Mouse (Mus musculus) MEL (cell line): ENCODE results near the gene Dcdc2c. TPM values are rescaled to one million over a fixed set of nuclear protein-coding genes. Genes with fewer than 3 reads are reported as not detected.

Experiments used
- DNase-seq: peaks from one replicate; pipeline ENCODE4 v3.0.0; 2011; ENCODE audit warnings: low read depth, low spot score
- H3K27ac ChIP-seq: 2 replicates; pipeline ENCODE4 v1.5.1; 2012; ENCODE audit warnings: low read depth, mild to moderate bottlenecking, control low read depth, low read length, moderate library complexity; ENCODE audit not compliant: control insufficient read depth
- H3K27me3 ChIP-seq, 2 experiments: fragments of 150-350 bp in 1 of 2; sonication (generic) in 1 of 2; 2 replicates each; pipeline ENCODE4 v1.6.1; 2012; ENCODE audit warnings: low read length in 2 of 2, mild to moderate bottlenecking in 2 of 2, improper control_type of control experiment in 1 of 2, moderate library complexity in 1 of 2; ENCODE audit not compliant: insufficient read depth in 2 of 2, control insufficient read depth in 1 of 2
- H3K36me3 ChIP-seq, 2 experiments: 2 replicates each; pipeline ENCODE4 v1.6.1; 2012 to 2014; ENCODE audit warnings: low read length in 2 of 2, improper control_type of control experiment in 1 of 2, inconsistent platforms in 1 of 2, mild to moderate bottlenecking in 1 of 2; ENCODE audit not compliant: insufficient read depth in 2 of 2, control insufficient read depth in 1 of 2
- H3K4me1 ChIP-seq, 2 experiments: fragments of 150-350 bp in 1 of 2; sonication (generic) in 1 of 2; 2 replicates each; pipeline ENCODE4 v1.6.1; 2012; ENCODE audit warnings: low read length in 2 of 2, improper control_type of control experiment in 1 of 2, mild to moderate bottlenecking in 1 of 2; ENCODE audit not compliant: insufficient read depth in 2 of 2, control insufficient read depth in 1 of 2
- H3K4me3 ChIP-seq, 2 experiments: fragments of 150-350 bp in 1 of 2; sonication (generic) in 1 of 2; 2 replicates each; pipeline ENCODE4 v1.5.1; 2012; ENCODE audit warnings: low read depth in 2 of 2, low read length in 2 of 2, mild to moderate bottlenecking in 2 of 2, moderate library complexity in 2 of 2, control low read depth in 1 of 2, improper control_type of control experiment in 1 of 2; ENCODE audit not compliant: control insufficient read depth in 1 of 2, insufficient read depth in 1 of 2
- H3K79me2 ChIP-seq: 2 replicates; pipeline ENCODE4 v1.6.1; 2012; ENCODE audit warnings: mild to moderate bottlenecking, low read length, moderate library complexity; ENCODE audit not compliant: control insufficient read depth, poor library complexity, insufficient read depth
- H3K9ac ChIP-seq: 2 replicates; pipeline ENCODE4 v1.6.1; 2012; ENCODE audit warnings: low read depth, mild to moderate bottlenecking, control low read depth, low read length, moderate library complexity; ENCODE audit not compliant: control insufficient read depth, poor library complexity, severe bottlenecking
- H3K9me3 ChIP-seq: fragments of 150-350 bp; sonication (generic); replicated peaks from 2 replicates; pipeline ENCODE4 v1.6.1; 2012; ENCODE audit warnings: mild to moderate bottlenecking, low read length, improper control_type of control experiment, moderate library complexity; ENCODE audit not compliant: insufficient read depth
- BHLHE40 ChIP-seq: IDR thresholded peaks from 2 replicates; pipeline ENCODE4 v1.6.1; 2012; ENCODE audit warnings: low read depth, mild to moderate bottlenecking, inconsistent platforms, low read length, improper control_type of control experiment, borderline replicate concordance
- CHD1 ChIP-seq: IDR thresholded peaks from 2 replicates; pipeline ENCODE4 v1.6.1; 2012; ENCODE audit warnings: low read depth, mild to moderate bottlenecking, inconsistent platforms, low read length, improper control_type of control experiment
- CHD2 ChIP-seq: IDR thresholded peaks from 2 replicates; pipeline ENCODE4 v1.6.1; 2011; ENCODE audit warnings: low read length, improper control_type of control experiment
- ELF1 ChIP-seq: IDR thresholded peaks from 2 replicates; pipeline ENCODE4 v1.6.1; 2014; ENCODE audit warnings: low read depth, mild to moderate bottlenecking, inconsistent platforms, low read length, improper control_type of control experiment, moderate library complexity
- EP300 ChIP-seq, 2 experiments: IDR thresholded peaks; 2 replicates each; pipeline ENCODE4 v1.6.1; 2011; ENCODE audit warnings: improper control_type of control experiment in 2 of 2, low read length in 2 of 2, low read depth in 1 of 2, mild to moderate bottlenecking in 1 of 2
- MAFK ChIP-seq: IDR thresholded peaks from 2 replicates; pipeline ENCODE4 v1.6.1; 2011; ENCODE audit warnings: low read depth, mild to moderate bottlenecking, low read length, improper control_type of control experiment, borderline replicate concordance
- MAZ ChIP-seq: IDR thresholded peaks from 2 replicates; pipeline ENCODE4 v1.6.1; 2012; ENCODE audit warnings: low read depth, mild to moderate bottlenecking, inconsistent platforms, low read length, improper control_type of control experiment
- MEF2A ChIP-seq: IDR thresholded peaks from 2 replicates; pipeline ENCODE4 v1.6.1; 2014; ENCODE audit warnings: low read depth, mild to moderate bottlenecking, inconsistent platforms, low read length, improper control_type of control experiment; ENCODE audit not compliant: poor library complexity, insufficient replicate concordance, severe bottlenecking; ENCODE audit errors: extremely low read depth
- MXI1 ChIP-seq: IDR thresholded peaks from 2 replicates; pipeline ENCODE4 v1.6.1; 2011; ENCODE audit warnings: mild to moderate bottlenecking, low read depth, low read length, improper control_type of control experiment
- MYC ChIP-seq: IDR thresholded peaks from 2 replicates; pipeline ENCODE4 v1.6.1; 2011; ENCODE audit warnings: low read depth, mild to moderate bottlenecking, low read length, improper control_type of control experiment, moderate library complexity
- NELFE ChIP-seq: IDR thresholded peaks from 2 replicates; pipeline ENCODE4 v1.6.1; 2011; ENCODE audit warnings: low read depth, low read length, improper control_type of control experiment
- POLR2A ChIP-seq, 2 experiments: IDR thresholded peaks; 2 replicates each; pipeline ENCODE4 v1.6.1; 2011 to 2012; ENCODE audit warnings: low read length in 2 of 2, mild to moderate bottlenecking in 2 of 2, control low read depth in 1 of 2, improper control_type of control experiment in 1 of 2, low read depth in 1 of 2, moderate library complexity in 1 of 2; ENCODE audit not compliant: control insufficient read depth in 1 of 2, insufficient read depth in 1 of 2, poor library complexity in 1 of 2
- POLR2AphosphoS2 ChIP-seq: IDR thresholded peaks from 2 replicates; pipeline ENCODE4 v1.6.1; 2011; ENCODE audit warnings: low read length, improper control_type of control experiment
- POLR2AphosphoS5 ChIP-seq: IDR thresholded peaks from 2 replicates; pipeline ENCODE4 v1.6.1; 2012; ENCODE audit warnings: low read depth, borderline replicate concordance, mild to moderate bottlenecking, inconsistent platforms, low read length, moderate library complexity, mixed read lengths
- RCOR1 ChIP-seq: IDR thresholded peaks from 2 replicates; pipeline ENCODE4 v1.6.1; 2012; ENCODE audit warnings: low read depth, mild to moderate bottlenecking, inconsistent platforms, low read length, improper control_type of control experiment
- TAL1 ChIP-seq: IDR thresholded peaks from 2 replicates; pipeline ENCODE4 v1.6.1; 2012; ENCODE audit warnings: mild to moderate bottlenecking, inconsistent platforms, low read length, moderate library complexity, mixed read lengths
- TBP ChIP-seq: IDR thresholded peaks from 2 replicates; pipeline ENCODE4 v1.8.0; 2011; ENCODE audit warnings: low read depth, low read length, improper control_type of control experiment
- TCF12 ChIP-seq: IDR thresholded peaks from 2 replicates; pipeline ENCODE4 v1.6.1; 2014; ENCODE audit warnings: low read depth, mild to moderate bottlenecking, inconsistent platforms, low read length, improper control_type of control experiment, moderate library complexity
- UBTF ChIP-seq: IDR thresholded peaks from 2 replicates; pipeline ENCODE4 v1.6.1; 2012; ENCODE audit warnings: low read depth, mild to moderate bottlenecking, inconsistent platforms, low read length, improper control_type of control experiment, moderate library complexity, borderline replicate concordance; ENCODE audit not compliant: insufficient read depth
- USF2 ChIP-seq, 2 experiments: IDR thresholded peaks; 2 replicates each; pipeline ENCODE4 v1.6.1; 2011 to 2012; ENCODE audit warnings: improper control_type of control experiment in 2 of 2, low read length in 2 of 2, borderline replicate concordance in 1 of 2, inconsistent platforms in 1 of 2, low read depth in 1 of 2, mild to moderate bottlenecking in 1 of 2; ENCODE audit not compliant: insufficient read depth in 1 of 2
- ZMIZ1 ChIP-seq: IDR thresholded peaks from 2 replicates; pipeline ENCODE4 v1.6.1; 2012; ENCODE audit warnings: low read depth, mild to moderate bottlenecking, inconsistent platforms, low read length, improper control_type of control experiment, moderate library complexity
- ZNF384 ChIP-seq: IDR thresholded peaks from 2 replicates; pipeline ENCODE4 v1.6.1; 2012; ENCODE audit warnings: low read depth, mild to moderate bottlenecking, inconsistent platforms, low read length, improper control_type of control experiment
- polyA plus RNA-seq, 2 experiments: library from polyadenylated mRNA; stranded (reverse) in 1 of 2; unstranded in 1 of 2; fragments of >175 nt in 1 of 2; fragments of >200 nt in 1 of 2; gene quantifications; 2 replicates each; pipeline versions ENCODE4 v1.2.1 to v1.2.4; 2012; ENCODE audit warnings: low replicate concordance in 2 of 2, low read depth in 1 of 2; ENCODE audit not compliant: insufficient read length in 2 of 2, insufficient read depth in 1 of 2, missing spikeins in 1 of 2
- total RNA-seq: library from RNA; depleted of rRNA; stranded (reverse); fragments of 300-350 nt; gene quantifications from 2 replicates; pipeline ENCODE4 v1.2.3, GENCODE M21; 2012

Dcdc2c gene
- total and polyA plus RNA-seq, 3 experiments, result 0.06 TPM; not detected in 2

- Histone ChIP-seq H3K4me1 (no peaks in the 10 kb centered on the region), H3K27me3 (no peaks in the 10 kb centered on the region)
Observed at GRCm38 (mm10) chr12:28460523-28460922, 91.7 kb downstream of the Dcdc2c start.

GRCm38 (mm10) chr12:28458786-28459185, 93.4 kb downstream of the Dcdc2c start:
- H3K79me2 ChIP-seq, result no peaks in the 10 kb centered on the region
- DNase-seq, result no peak
- no peaks in the 10 kb centered on the region for H3K9me3 ChIP-seq
- no peaks in the 10 kb centered on the region for H3K4me1 ChIP-seq
- H3K36me3 ChIP-seq, result no peaks in the 10 kb centered on the region
- H3K4me3 ChIP-seq, result no peak overlapping the region
- H3K9ac ChIP-seq, result no peak overlapping the region
- no peak overlapping the region for H3K27ac ChIP-seq
- TF ChIP-seq ELF1, result no peak
- TF ChIP-seq BHLHE40, result no peak
- no peak for TF ChIP-seq EP300 (IDR thresholded peaks at IDR 0.05; ENCODE audit: low read depth in 1 of 2, low read length in 2 of 2)
- no peak for TF ChIP-seq TAL1
- no peak for TF ChIP-seq ZNF384
- TF ChIP-seq POLR2A (IDR thresholded peaks at IDR 0.05; ENCODE audit: control insufficient read depth in 1 of 2, insufficient read depth in 1 of 2, low read depth in 1 of 2, low read length in 2 of 2, poor library complexity in 1 of 2), result no peak
- TF ChIP-seq MAZ, result no peak
- TF ChIP-seq MAFK, result no peak
- no peak for TF ChIP-seq CHD2
- no peak for TF ChIP-seq MXI1
- TF ChIP-seq POLR2AphosphoS5, result no peak
- TF ChIP-seq UBTF, result no peak
- no peak for TF ChIP-seq MEF2A
- no peak for TF ChIP-seq TBP
- no peak for TF ChIP-seq USF2 (IDR thresholded peaks at IDR 0.05; ENCODE audit: borderline replicate concordance in 1 of 2, insufficient read depth in 1 of 2, low read depth in 1 of 2, low read length in 2 of 2)
- no peaks in the 10 kb centered on the region for H3K27me3 ChIP-seq

More at GRCm38 (mm10) chr12:28460523-28460922, 91.7 kb downstream of the Dcdc2c start:
- Histone ChIP-seq H3K27ac (no peak overlapping the region), H3K9me3 (no peaks in the 10 kb centered on the region), H3K9ac (no peak overlapping the region), H3K4me3 (no peak overlapping the region), H3K36me3 (no peaks in the 10 kb centered on the region), H3K79me2 (no peaks in the 10 kb centered on the region)
- TF ChIP-seq RCOR1 (no peak), ZMIZ1 (no peak), TCF12 (no peak), MAZ (no peak), POLR2AphosphoS2 (no peak), ZNF384 (no peak), TBP (no peak), NELFE (no peak), MYC (no peak), CHD1 (no peak)
- no peak for DNase-seq
